Mouse (Mus musculus) heart, postnatal 0 days (tissue): ENCODE results near the gene Tcstv3. TPM values are rescaled to one million over a fixed set of nuclear protein-coding genes. Genes with fewer than 3 reads are reported as not detected.
"Not testable (repeated sequence)": the region's sequence is repeated elsewhere in the genome, so short reads cannot be mapped to it uniquely, and the experiment has no call there.

Experiments used
- ATAC-seq: fragments of 200-750 bp; cut with Nextera tagmentation; 2 replicates; pipeline ENCODE4 v1.8.0; 2017; ENCODE audit warnings: low read depth, moderate number of reproducible peaks, moderate library complexity; ENCODE audit not compliant: insufficient read depth
- DNase-seq: peaks from one replicate; pipeline ENCODE4 v3.0.0-alpha.2; 2016; ENCODE audit warnings: low spot score
- H3K27ac ChIP-seq: fragments of 300-500 bp; sonication (generic); 2 replicates; pipeline ENCODE4 v1.5.1; 2014; ENCODE audit warnings: low read depth, mild to moderate bottlenecking
- H3K27me3 ChIP-seq: fragments of 300-500 bp; sonication (generic); 2 replicates; pipeline ENCODE4 v1.6.1; 2014; ENCODE audit warnings: low read length, mixed read lengths; ENCODE audit not compliant: control insufficient read depth, insufficient read depth
- H3K36me3 ChIP-seq: fragments of 300-500 bp; sonication (generic); replicated peaks from 2 replicates; pipeline ENCODE4 v1.6.1; 2014; ENCODE audit warnings: low read length, mixed read lengths; ENCODE audit not compliant: control insufficient read depth, insufficient read depth
- H3K4me1 ChIP-seq: fragments of 300-500 bp; sonication (generic); 2 replicates; pipeline ENCODE4 v1.6.1; 2014; ENCODE audit warnings: antibody characterized with exemption; ENCODE audit not compliant: control insufficient read depth, insufficient read depth
- H3K4me2 ChIP-seq: fragments of 300-500 bp; sonication (generic); 2 replicates; pipeline ENCODE4 v1.6.1; 2014; ENCODE audit warnings: low read depth, mild to moderate bottlenecking, low read length, moderate library complexity
- H3K4me3 ChIP-seq: fragments of 300-500 bp; sonication (generic); 2 replicates; pipeline ENCODE4 v1.5.1; 2014; ENCODE audit warnings: low read depth, low read length
- H3K9ac ChIP-seq: fragments of 300-500 bp; sonication (generic); replicated peaks from 2 replicates; pipeline ENCODE4 v1.6.1; 2014; ENCODE audit warnings: low read depth, low read length, mixed read lengths
- H3K9me3 ChIP-seq: fragments of 300-500 bp; sonication (generic); replicated peaks from 2 replicates; pipeline ENCODE4 v1.6.1; 2016; ENCODE audit warnings: low read length; ENCODE audit not compliant: control insufficient read depth
- CTCF ChIP-seq: IDR thresholded peaks from 2 replicates; pipeline ENCODE4 v1.5.1; 2016; ENCODE audit warnings: antibody characterized with exemption, control low read depth, low read depth
- EP300 ChIP-seq: IDR thresholded peaks from 2 replicates; pipeline ENCODE4 v1.6.1; 2016; ENCODE audit warnings: antibody characterized with exemption, low read depth
- WGBS: fragments of 180-500 bp; shearing (Covaris S2); extraction: QIAGEN DNeasy Blood & Tissue Kit; methylation state at CpG from one replicate; pipeline ENCODE4 v1.1.7; 2014; 5-methylcytosine and 5-hydroxymethylcytosine counted together
- polyA plus RNA-seq: library from polyadenylated mRNA; unstranded; fragments of >200 nt; fragmentation: Nextera tagmentation; extraction: Ambion mirVana; gene quantifications from 2 replicates; pipeline ENCODE4 v1.2.1, GENCODE M21; 2015
- total RNA-seq: library from RNA; depleted of rRNA; stranded (reverse); fragments of >200 nt; gene quantifications from 2 replicates; pipeline ENCODE4 v1.2.3, GENCODE M21; 2014; ENCODE audit warnings: low replicate concordance; rRNA removed

Tcstv3 gene
- not detected in 2 replicates for total RNA-seq
- polyA plus RNA-seq = not detected in 2 replicates

DNA sequence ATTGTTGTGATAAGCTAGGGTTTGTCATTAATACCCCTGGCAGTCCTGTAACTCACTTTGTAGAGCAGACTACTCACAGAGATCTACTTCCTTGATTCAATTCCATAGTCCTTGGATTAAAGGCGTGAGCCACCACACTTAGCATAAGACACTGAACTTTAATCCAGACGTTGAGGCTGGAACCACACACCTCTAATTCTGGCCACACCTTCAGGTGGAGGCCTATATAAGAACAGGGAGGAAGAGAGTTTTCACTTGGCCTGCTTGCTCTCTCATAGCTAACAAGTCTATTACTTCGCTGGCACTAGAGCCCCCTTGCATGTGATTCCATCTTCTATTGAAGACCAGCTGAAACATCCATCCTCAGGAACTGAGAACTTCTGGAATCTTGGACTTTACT lies at the start of gene Tcstv3:
Tcstv3 (plus strand) TSS at position 301 of the 400 bp plus-strand sequence.
- H3K9ac ChIP-seq, ATAC-seq, H3K27me3 ChIP-seq, DNase-seq, H3K36me3 ChIP-seq, H3K27ac ChIP-seq, H3K4me1 ChIP-seq, H3K4me2 ChIP-seq, H3K9me3 ChIP-seq, H3K4me3 ChIP-seq: not testable (repeated sequence)
- WGBS = 52% methylated on average over 3 of the region's 3 CpGs

GRCm38 (mm10) chr13:120277837-120278236 lies 38.8 kb upstream of the Tcstv3 start:
- H3K27me3 ChIP-seq, H3K9ac ChIP-seq, H3K4me2 ChIP-seq, DNase-seq, H3K4me3 ChIP-seq, H3K36me3 ChIP-seq, H3K4me1 ChIP-seq, ATAC-seq, H3K27ac ChIP-seq, H3K9me3 ChIP-seq: not testable (repeated sequence)
- WGBS = 22% methylated on average over 2 of the region's 2 CpGs

GRCm38 (mm10) chr13:120278784-120279183 lies 37.9 kb upstream of the Tcstv3 start:
- no peaks in the 10 kb centered on the region for H3K27me3 ChIP-seq
- TF ChIP-seq CTCF (no peak), EP300 (no peak)
- H3K36me3 ChIP-seq = no peaks in the 10 kb centered on the region
- no peaks in the 10 kb centered on the region for H3K4me1 ChIP-seq
- H3K27ac ChIP-seq = no peak overlapping the region
- 80% methylated on average over 9 of the region's 9 CpGs for WGBS
- H3K9ac ChIP-seq = no peak overlapping the region
- H3K4me3 ChIP-seq = no peak overlapping the region
- DNase-seq (no peak), ATAC-seq (no peak)
- H3K4me2 ChIP-seq = no peak overlapping the region
- no peaks in the 10 kb centered on the region for H3K9me3 ChIP-seq

DNA sequence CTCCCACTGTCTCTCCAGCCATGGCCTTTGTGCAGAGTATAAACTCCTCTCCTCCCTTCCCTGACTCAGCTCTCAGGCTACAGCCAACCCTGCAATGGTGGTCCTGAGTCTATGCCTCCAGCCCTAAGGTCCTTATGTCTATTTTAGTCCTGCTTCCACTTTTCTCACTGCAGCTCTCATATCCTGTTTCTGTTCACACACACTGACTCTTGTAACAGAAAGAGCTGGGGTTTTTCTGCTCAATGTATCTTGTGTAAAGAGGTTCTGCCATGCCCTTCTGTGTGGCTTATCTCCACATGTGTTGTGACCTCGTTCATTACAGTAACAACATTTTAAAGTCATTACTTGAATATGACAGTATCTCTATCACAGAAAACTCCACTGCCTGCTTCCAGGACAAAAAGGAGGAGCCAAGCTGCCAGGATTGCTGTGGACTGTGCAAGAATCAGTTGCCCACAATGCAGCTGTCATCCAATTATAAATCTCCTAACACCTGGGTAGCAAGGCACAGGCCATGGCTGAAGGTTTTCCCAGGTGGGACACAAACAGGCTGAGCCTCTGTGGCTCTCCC lies 17.3 kb upstream of the Tcstv3 start:
- no peak overlapping the region for H3K4me2 ChIP-seq

DNA sequence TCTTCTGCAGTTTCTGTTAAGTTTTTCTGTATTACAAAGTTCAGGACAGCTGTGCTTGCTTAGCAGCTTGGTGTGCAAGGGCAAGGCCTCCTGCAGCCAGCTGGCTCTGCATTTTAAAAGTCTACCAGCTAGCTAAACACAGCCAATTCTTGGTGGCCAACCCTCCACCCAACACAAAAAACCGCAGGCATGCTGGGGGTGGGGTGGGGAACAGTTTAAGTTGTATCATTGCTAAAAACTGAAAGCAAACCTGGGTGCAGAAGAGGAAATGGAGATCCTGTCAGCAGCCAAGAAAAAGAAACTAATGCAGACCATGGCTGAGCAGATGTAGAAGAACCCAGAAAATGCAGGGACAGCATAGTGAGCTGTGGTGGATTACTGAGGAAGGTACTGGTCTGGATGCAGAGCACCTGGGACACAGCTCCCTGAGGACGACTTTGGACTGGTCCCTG lies 16.7 kb upstream of the Tcstv3 start, which contains the start of gene BC147527:
BC147527 (plus strand) TSS at position 402 of the 452 bp plus-strand sequence.
- no peak within 1 kb of the TSS for H3K4me3 ChIP-seq
- ATAC-seq (no peak), DNase-seq (no peak)
- no peak for TF ChIP-seq EP300
- TF ChIP-seq CTCF = no peak
- 36% methylated on average over 2 of the region's 2 CpGs for WGBS
- no peaks in the 10 kb centered on the region for H3K4me1 ChIP-seq
- H3K27ac ChIP-seq = peak within 1 kb of the TSS; percentile 6; the same call in 1 of the 2 replicates
- H3K36me3 ChIP-seq = no peaks in the 10 kb centered on the region
- H3K4me2 ChIP-seq = no peak within 1 kb of the TSS
- H3K27me3 ChIP-seq = no peaks in the 10 kb centered on the region
- no peak within 1 kb of the TSS for H3K9ac ChIP-seq
- no peaks in the 10 kb centered on the region for H3K9me3 ChIP-seq

More for the DNA sequence above, 17.3 kb upstream of the Tcstv3 start:
- H3K9me3 ChIP-seq = no peaks in the 10 kb centered on the region
- ATAC-seq = no peak
- no peak overlapping the region; the same call in 1 of the 2 replicates for H3K27ac ChIP-seq
- WGBS = 36% methylated on average over 1 of the region's 1 CpGs
- TF ChIP-seq EP300 = no peak
- TF ChIP-seq CTCF = no peak
- no peak overlapping the region for H3K4me3 ChIP-seq
- no peaks in the 10 kb centered on the region for H3K36me3 ChIP-seq
- no peak for DNase-seq
- no peaks in the 10 kb centered on the region for H3K27me3 ChIP-seq
- H3K9ac ChIP-seq = no peak overlapping the region
- no peaks in the 10 kb centered on the region for H3K4me1 ChIP-seq

DNA sequence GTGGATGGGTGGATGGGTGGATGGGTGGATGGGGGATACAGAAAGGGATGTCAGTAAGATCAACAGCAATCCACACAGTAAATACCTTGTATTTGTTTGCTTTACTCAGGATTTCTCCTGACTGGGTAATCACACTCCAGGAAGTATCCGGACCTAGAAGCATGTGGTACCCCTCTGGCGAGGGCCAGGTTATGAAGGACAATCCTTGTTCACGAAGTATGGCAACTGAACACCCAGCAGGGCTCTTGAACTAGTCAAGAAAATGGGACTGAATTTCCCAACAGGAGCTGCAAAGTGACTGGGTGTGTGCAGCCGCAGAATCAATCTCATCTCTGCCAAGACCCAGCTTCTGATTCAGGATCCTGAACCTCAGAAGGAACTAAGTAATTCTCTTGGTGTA lies 15.8 kb upstream of the Tcstv3 start:
- Histone ChIP-seq H3K4me3 (no peak overlapping the region), H3K9me3 (no peaks in the 10 kb centered on the region), H3K9ac (no peak overlapping the region), H3K4me1 (no peaks in the 10 kb centered on the region), H3K27me3 (no peaks in the 10 kb centered on the region), H3K27ac (no peak overlapping the region), H3K36me3 (no peaks in the 10 kb centered on the region), H3K4me2 (no peak overlapping the region)
- DNase-seq (no peak), ATAC-seq (no peak)
- TF ChIP-seq CTCF = no peak
- TF ChIP-seq EP300 = no peak
- 64% methylated on average over 4 of the region's 4 CpGs for WGBS
